Mouse (Mus musculus): Measurements from ENCODE around the gene Crlf3. TPM values are rescaled to one million over a fixed set of nuclear protein-coding genes. Genes with fewer than 3 reads are reported as not detected.
"Not testable (repeated sequence)": the region's sequence is repeated elsewhere in the genome, so short reads cannot be mapped to it uniquely, and the experiment has no call there.

The Crlf3 gene
- polyA plus RNA-seq, 1 experiment, result 6.3 TPM

- no peaks in the 10 kb centered on the region for H3K27me3 ChIP-seq (ENCODE audit: control insufficient read depth, insufficient read depth, low read length)
- TF ChIP-seq CTCF (IDR thresholded peaks at IDR 0.05; ENCODE audit: control insufficient read depth, insufficient read depth, insufficient replicate concordance, low read depth, low read length) (peak; percentile 40; the same call in 1 of the 2 replicates), POLR2A (IDR thresholded peaks at IDR 0.05; ENCODE audit: control insufficient read depth, low read depth, low read length) (no peak)
- H3K4me1 ChIP-seq (ENCODE audit: control insufficient read depth, insufficient read depth, low read length), result no peaks in the 10 kb centered on the region
- H3K27ac ChIP-seq (ENCODE audit: control insufficient read depth, insufficient read depth, low read depth, low read length), result no peak overlapping the region
- no peaks in the 10 kb centered on the region for H3K36me3 ChIP-seq (ENCODE audit: control insufficient read depth, insufficient read depth, low read length)
- no peak overlapping the region for H3K4me3 ChIP-seq (ENCODE audit: control insufficient read depth, low read depth, low read length)
Measured at GRCm38 (mm10) chr11:80042615-80043418, 38.0 kb downstream of the Crlf3 start.

DNA sequence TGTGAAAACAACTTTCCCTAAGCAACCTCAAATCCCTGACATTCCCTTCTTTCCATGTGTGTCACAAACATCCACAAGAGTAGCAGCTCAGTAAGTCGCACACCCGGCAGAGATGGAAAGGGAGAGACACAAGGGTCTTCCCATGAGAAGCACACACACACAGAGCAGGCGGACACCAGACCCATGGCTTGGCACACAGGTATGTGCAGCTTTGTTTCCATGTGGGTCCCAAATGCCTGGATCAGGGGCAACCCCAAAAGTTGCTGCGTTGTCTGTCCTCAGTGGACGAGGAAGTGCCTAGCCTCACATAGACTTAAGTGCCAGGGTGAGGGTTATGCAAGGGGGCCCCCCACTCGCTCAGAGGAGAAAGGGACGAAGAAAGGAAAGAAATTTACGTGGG lies 43.3 kb downstream of the Crlf3 start:
- no peaks in the 10 kb centered on the region for H3K36me3 ChIP-seq (ENCODE audit: control insufficient read depth, insufficient read depth, low read length)
- TF ChIP-seq POLR2A (IDR thresholded peaks at IDR 0.05; ENCODE audit: control insufficient read depth, low read depth, low read length) (no peak), CTCF (IDR thresholded peaks at IDR 0.05; ENCODE audit: control insufficient read depth, insufficient read depth, insufficient replicate concordance, low read depth, low read length) (no peak)
- no peak overlapping the region for H3K4me3 ChIP-seq (ENCODE audit: control insufficient read depth, low read depth, low read length)
- H3K27ac ChIP-seq (ENCODE audit: control insufficient read depth, insufficient read depth, low read depth, low read length), result no peak overlapping the region
- no peaks in the 10 kb centered on the region for H3K27me3 ChIP-seq (ENCODE audit: control insufficient read depth, insufficient read depth, low read length)
- H3K4me1 ChIP-seq (ENCODE audit: control insufficient read depth, insufficient read depth, low read length), result no peaks in the 10 kb centered on the region

DNA sequence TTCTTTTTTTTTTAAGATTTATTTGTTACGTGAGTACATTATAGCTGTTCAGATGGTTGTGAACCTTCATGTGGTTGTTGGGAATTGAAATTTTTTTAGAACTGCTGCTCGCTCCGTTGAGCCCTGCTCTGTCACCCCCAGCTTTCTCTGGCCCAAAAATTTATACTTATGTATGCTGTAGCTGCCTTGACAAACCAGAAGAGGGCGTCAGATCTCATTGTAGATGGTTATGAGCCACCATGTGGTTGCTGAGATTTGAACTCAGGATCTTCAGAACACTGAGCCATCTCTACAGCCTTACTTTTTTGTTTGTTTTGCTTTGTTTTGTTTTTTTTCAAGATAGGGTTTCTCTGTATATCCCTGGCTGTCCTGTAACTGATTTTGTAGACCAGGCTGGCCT lies 59.5 kb downstream of the Crlf3 start:
- Histone ChIP-seq H3K27me3 (ENCODE audit: control insufficient read depth, insufficient read depth, low read length) (no peaks in the 10 kb centered on the region), H3K36me3 (ENCODE audit: control insufficient read depth, insufficient read depth, low read length) (no peaks in the 10 kb centered on the region), H3K4me3 (ENCODE audit: control insufficient read depth, low read depth, low read length) (no peak overlapping the region), H3K27ac (ENCODE audit: control insufficient read depth, insufficient read depth, low read depth, low read length) (no peak overlapping the region), H3K4me1 (ENCODE audit: control insufficient read depth, insufficient read depth, low read length) (no peaks in the 10 kb centered on the region)
- TF ChIP-seq CTCF (IDR thresholded peaks at IDR 0.05; ENCODE audit: control insufficient read depth, insufficient read depth, insufficient replicate concordance, low read depth, low read length), result no peak
- TF ChIP-seq POLR2A (IDR thresholded peaks at IDR 0.05; ENCODE audit: control insufficient read depth, low read depth, low read length), result no peak

- no peaks in the 10 kb centered on the region for H3K4me1 ChIP-seq (ENCODE audit: control insufficient read depth, insufficient read depth, low read length)
- no peak overlapping the region for H3K27ac ChIP-seq (ENCODE audit: control insufficient read depth, insufficient read depth, low read depth, low read length)
- no peak overlapping the region for H3K4me3 ChIP-seq (ENCODE audit: control insufficient read depth, low read depth, low read length)
- H3K27me3 ChIP-seq (ENCODE audit: control insufficient read depth, insufficient read depth, low read length), result no peaks in the 10 kb centered on the region
- no peaks in the 10 kb centered on the region; the same call in 1 of the 2 replicates for H3K36me3 ChIP-seq (ENCODE audit: control insufficient read depth, insufficient read depth, low read length)
- TF ChIP-seq POLR2A (IDR thresholded peaks at IDR 0.05; ENCODE audit: control insufficient read depth, low read depth, low read length) (no peak), CTCF (IDR thresholded peaks at IDR 0.05; ENCODE audit: control insufficient read depth, insufficient read depth, insufficient replicate concordance, low read depth, low read length) (no peak)
Measured at GRCm38 (mm10) chr11:80019792-80020191, 61.0 kb downstream of the Crlf3 start.

GRCm38 (mm10) chr11:80016533-80016932 lies 64.3 kb downstream of the Crlf3 start:
- H3K36me3 ChIP-seq (ENCODE audit: control insufficient read depth, insufficient read depth, low read length); H3K4me3 ChIP-seq (ENCODE audit: control insufficient read depth, low read depth, low read length); H3K27ac ChIP-seq (ENCODE audit: control insufficient read depth, insufficient read depth, low read depth, low read length); H3K27me3 ChIP-seq (ENCODE audit: control insufficient read depth, insufficient read depth, low read length); H3K4me1 ChIP-seq (ENCODE audit: control insufficient read depth, insufficient read depth, low read length): not testable (repeated sequence)

Other genes starting within 250 kb of the Crlf3 start
- 2.2 and 2.7 TPM in 2 replicates for gene Utp6, start 118.6 kb downstream of the Crlf3 start, polyA plus RNA-seq (2012; rRNA removed)
- 4.8 and 6.4 TPM in 2 replicates for gene Suz12, start 87.9 kb downstream of the Crlf3 start, polyA plus RNA-seq (2012; rRNA removed)
- gene Atad5, start 8.4 kb upstream of the Crlf3 start, polyA plus RNA-seq (2012; rRNA removed), result 0.83 and 1.2 TPM in 2 replicates
- 3.7 and 4.2 TPM in 2 replicates for gene Tefm, start 61.2 kb upstream of the Crlf3 start, polyA plus RNA-seq (2012; rRNA removed)
- gene Adap2, start 73.1 kb upstream of the Crlf3 start, polyA plus RNA-seq (2012; rRNA removed), result 0.86 and 0.96 TPM in 2 replicates
- 3.8 and 3.9 TPM in 2 replicates for gene Rnf135, start 102.9 kb upstream of the Crlf3 start, polyA plus RNA-seq (2012; rRNA removed)
- gene Rhot1, start 128.0 kb upstream of the Crlf3 start, polyA plus RNA-seq (2012; rRNA removed), result 30.3 and 35.5 TPM in 2 replicates
- 0.54 and 0.78 TPM in 2 replicates for gene Rhbdl3, start 219.9 kb upstream of the Crlf3 start, polyA plus RNA-seq (2012; rRNA removed)

Measured in testis, adult 2 months (tissue).